9 mouse cellular contexts compared by ENCODE assay signal in the genomic region with DNA sequence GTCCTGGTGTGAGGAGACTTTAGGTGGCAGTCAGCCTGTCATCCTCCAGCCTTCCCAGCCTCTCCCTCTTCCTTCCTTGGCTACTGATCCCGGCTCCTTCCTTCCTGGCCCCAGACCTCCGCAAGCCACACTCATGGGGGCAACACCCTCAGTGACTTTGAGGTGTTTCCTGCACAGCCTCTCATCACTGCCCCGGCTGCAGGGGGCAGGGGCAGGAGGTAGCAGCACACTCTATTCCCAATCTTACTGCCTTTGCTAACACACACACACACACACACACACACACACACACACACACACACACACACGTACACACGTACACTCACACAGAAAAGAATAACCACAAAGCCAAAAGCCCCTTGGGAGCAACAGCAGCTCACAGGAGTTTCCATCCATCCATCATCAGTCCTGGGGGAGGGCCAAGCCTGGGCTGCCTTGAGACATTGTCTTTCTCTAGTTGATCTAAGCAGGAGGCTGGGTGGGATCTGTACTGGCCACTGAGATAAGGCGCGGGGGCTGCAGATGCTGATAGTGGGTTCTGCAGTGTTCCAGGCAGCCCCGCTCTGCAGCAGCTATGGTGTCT. TPM values are rescaled to one million over a fixed set of nuclear protein-coding genes. Genes with fewer than 3 reads are reported as not detected.
DNase-seq lines count a peak whose midpoint lies in the region; ATAC-seq and TF ChIP-seq lines count a peak whose summit lies in the region.
"Had no signal": no experiment of that assay in that cellular context is flagged by ENCODE, and none has a peak within 500 bp of the region (broad histone marks: within the 10 kb centered on the region; RNA-seq: fewer than 3 reads in every experiment).

No protein-coding gene starts in this region.

- H3K4me1 ChIP-seq in midbrain, embryonic 10.5 days = peaks cover 45% of the 10 kb centered on the region
- peaks cover 3% of the 10 kb centered on the region for H3K4me1 ChIP-seq in midbrain, embryonic 11.5 days (ENCODE audit: control insufficient read depth, insufficient read depth, low read length)
- H3K4me1 ChIP-seq in forebrain, embryonic 12.5 days = peaks cover 12% of the 10 kb centered on the region
- H3K4me1 ChIP-seq in kidney, postnatal 0 days (replicated peaks; ENCODE audit: insufficient read depth, low read length) = peaks cover 43% of the 10 kb centered on the region
- H3K4me1 ChIP-seq in midbrain, postnatal 0 days (ENCODE audit: insufficient read depth, low read length) = peaks cover 9% of the 10 kb centered on the region

- H3K9ac ChIP-seq in midbrain, embryonic 11.5 days (ENCODE audit: low read length) = no peak overlapping the region
- no peak overlapping the region for H3K9ac ChIP-seq in forebrain, embryonic 12.5 days
- H3K9ac ChIP-seq in kidney, postnatal 0 days (ENCODE audit: low read depth, low read length) = peak overlapping the region; percentile 31; the same call in 1 of the 2 replicates
- no peak overlapping the region for H3K9ac ChIP-seq in midbrain, postnatal 0 days (replicated peaks; ENCODE audit: low read length, poor library complexity, severe bottlenecking)

- no peak overlapping the region for H3K4me3 ChIP-seq in midbrain, embryonic 10.5 days
- H3K4me3 ChIP-seq in midbrain, embryonic 11.5 days (ENCODE audit: low read depth, low read length) = no peak overlapping the region
- H3K4me3 ChIP-seq in forebrain, embryonic 12.5 days (replicated peaks) = no peak overlapping the region
- no peak overlapping the region for H3K4me3 ChIP-seq in kidney, postnatal 0 days (replicated peaks; ENCODE audit: low read depth, low read length)
- H3K4me3 ChIP-seq in midbrain, postnatal 0 days (ENCODE audit: low read depth, low read length) = no peak overlapping the region

- H3K36me3 ChIP-seq in midbrain, embryonic 10.5 days = no peaks in the 10 kb centered on the region
- H3K36me3 ChIP-seq in midbrain, embryonic 11.5 days (ENCODE audit: control insufficient read depth, insufficient read depth, low read length) = no peaks in the 10 kb centered on the region
- H3K36me3 ChIP-seq in forebrain, embryonic 12.5 days (replicated peaks) = no peaks in the 10 kb centered on the region
- H3K36me3 ChIP-seq in kidney, postnatal 0 days (ENCODE audit: insufficient read depth, low read length) = no peaks in the 10 kb centered on the region
- no peaks in the 10 kb centered on the region for H3K36me3 ChIP-seq in midbrain, postnatal 0 days (ENCODE audit: insufficient read depth, low read length)

- H3K27me3 ChIP-seq in midbrain, embryonic 10.5 days (ENCODE audit: low read depth, poor library complexity, severe bottlenecking) = peaks cover 92% of the 10 kb centered on the region
- peaks cover 23% of the 10 kb centered on the region for H3K27me3 ChIP-seq in midbrain, embryonic 11.5 days (ENCODE audit: control insufficient read depth, insufficient read depth, low read length)
- H3K27me3 ChIP-seq in forebrain, embryonic 12.5 days = peaks cover 89% of the 10 kb centered on the region
- H3K27me3 ChIP-seq in kidney, postnatal 0 days (ENCODE audit: insufficient read depth, low read length) = no peaks in the 10 kb centered on the region
- H3K27me3 ChIP-seq in midbrain, postnatal 0 days (ENCODE audit: insufficient read depth, low read length) = peaks cover 11% of the 10 kb centered on the region

- no peak for TF ChIP-seq CTCF in kidney, postnatal 0 days (IDR thresholded peaks at IDR 0.05; ENCODE audit: low read depth)
- no peak for TF ChIP-seq CTCF in midbrain, postnatal 0 days (IDR thresholded peaks at IDR 0.05)

- DNase-seq in midbrain, embryonic 10.5 days (ENCODE audit: low spot score) = no peak
- no peak for DNase-seq in midbrain, embryonic 11.5 days (ENCODE audit: low spot score, missing footprints)
- no peak for DNase-seq in kidney, postnatal 0 days (ENCODE audit: low spot score)
- no peak for DNase-seq in midbrain, postnatal 0 days (ENCODE audit: low spot score)
- DNase-seq in MN1 (ENCODE audit: low spot score) = no peak
- no peak for DNase-seq in cerebellum, adult 11 months
- no peak for DNase-seq in embryo, embryonic 11 days

- H3K27ac ChIP-seq in midbrain, embryonic 10.5 days (replicated peaks) = peak overlapping the region; percentile 38; the same call in 1 of the 2 replicates
- no peak overlapping the region for H3K27ac ChIP-seq in midbrain, embryonic 11.5 days (ENCODE audit: low read depth, low read length)
- H3K27ac ChIP-seq in forebrain, embryonic 12.5 days = 0 out of 2 replicates have a peak overlapping the region, but pooled peaks have one; percentile 46
- H3K27ac ChIP-seq in kidney, postnatal 0 days = peak overlapping the region; percentile 80; the same call in 1 of the 2 replicates
- H3K27ac ChIP-seq in midbrain, postnatal 0 days (ENCODE audit: low read depth, low read length) = peak overlapping the region; percentile 84

- H3K4me2 ChIP-seq in midbrain, embryonic 11.5 days = no peak overlapping the region
- no peak overlapping the region for H3K4me2 ChIP-seq in forebrain, embryonic 12.5 days
- H3K4me2 ChIP-seq in kidney, postnatal 0 days (ENCODE audit: low read length) = no peak overlapping the region
- no peak overlapping the region for H3K4me2 ChIP-seq in midbrain, postnatal 0 days (ENCODE audit: low read depth, low read length, poor library complexity, severe bottlenecking)

- 56% methylated on average over 8 of the region's 8 CpGs for WGBS in midbrain, embryonic 10.5 days
- 55% methylated on average over 8 of the region's 8 CpGs for WGBS in midbrain, embryonic 11.5 days
- WGBS in forebrain, embryonic 12.5 days = 60% methylated on average over 8 of the region's 8 CpGs
- WGBS in kidney, postnatal 0 days = 45% methylated on average over 8 of the region's 8 CpGs
- WGBS in midbrain, postnatal 0 days = 54% methylated on average over 6 of the region's 8 CpGs

- no peak for ATAC-seq in midbrain, embryonic 11.5 days (ENCODE audit: low FRiP score)
- ATAC-seq in forebrain, embryonic 12.5 days (ENCODE audit: low FRiP score) = no peak
- no peak for ATAC-seq in kidney, postnatal 0 days (replicated peaks; ENCODE audit: low FRiP score, low read depth)
- no peak; the same call in 1 of the 2 replicates for ATAC-seq in midbrain, postnatal 0 days (ENCODE audit: low FRiP score)
- ATAC-seq: inflammation-experienced regulatory T-cells, adult 6 months had no signal

- no peaks in the 10 kb centered on the region for H3K9me3 ChIP-seq in midbrain, embryonic 10.5 days (replicated peaks)
- no peaks in the 10 kb centered on the region for H3K9me3 ChIP-seq in midbrain, embryonic 11.5 days (ENCODE audit: control insufficient read depth, low read length)
- H3K9me3 ChIP-seq in forebrain, embryonic 12.5 days = no peaks in the 10 kb centered on the region
- no peaks in the 10 kb centered on the region for H3K9me3 ChIP-seq in kidney, postnatal 0 days (replicated peaks; ENCODE audit: low read length)
- no peaks in the 10 kb centered on the region for H3K9me3 ChIP-seq in midbrain, postnatal 0 days (ENCODE audit: low read length)

RNA-seq across cellular contexts. Expression of a gene that starts 7.4 kb away (rescaled TPM):
- polyA plus RNA-seq in midbrain, embryonic 10.5 days (2016; fragmentation: Nextera tagmentation; extraction: Ambion mirVana) = 1.6 and 2.4 TPM in 2 replicates
- 1.1 and 2.3 TPM in 2 replicates for polyA plus RNA-seq in midbrain, embryonic 11.5 days (2014; fragmentation: Nextera tagmentation; extraction: Ambion mirVana)
- 1.5 and 2.2 TPM in 2 replicates for polyA plus RNA-seq in forebrain, embryonic 12.5 days (2016; fragmentation: Nextera tagmentation; extraction: Ambion mirVana)
- 34.8 and 46.7 TPM in 2 replicates for polyA plus RNA-seq in kidney, postnatal 0 days (2015; fragmentation: Nextera tagmentation; extraction: Ambion mirVana)
- 1.5 and 3.8 TPM in 2 replicates for total RNA-seq in midbrain, postnatal 0 days (2014; rRNA removed)
- polyA plus RNA-seq in midbrain, postnatal 0 days (2015; fragmentation: Nextera tagmentation; extraction: Ambion mirVana) = 0.38 and 0.49 TPM in 2 replicates
- polyA plus RNA-seq: inflammation-experienced regulatory T-cells, adult 6 months had no signal

RNA-seq across cellular contexts. Expression of a gene that starts 18.0 kb away (rescaled TPM):
- 3.7 and 4.3 TPM in 2 replicates for polyA plus RNA-seq in midbrain, embryonic 10.5 days (2016; fragmentation: Nextera tagmentation; extraction: Ambion mirVana)
- 2.3 and 2.9 TPM in 2 replicates for polyA plus RNA-seq in midbrain, embryonic 11.5 days (2014; fragmentation: Nextera tagmentation; extraction: Ambion mirVana)
- polyA plus RNA-seq in forebrain, embryonic 12.5 days (2016; fragmentation: Nextera tagmentation; extraction: Ambion mirVana) = 1.4 and 3.3 TPM in 2 replicates
- 25.4 and 25.9 TPM in 2 replicates for polyA plus RNA-seq in kidney, postnatal 0 days (2015; fragmentation: Nextera tagmentation; extraction: Ambion mirVana)
- total RNA-seq in midbrain, postnatal 0 days (2014; rRNA removed) = 2.4 and 3.3 TPM in 2 replicates
- polyA plus RNA-seq in midbrain, postnatal 0 days (2015; fragmentation: Nextera tagmentation; extraction: Ambion mirVana) = 1.7 and 2.8 TPM in 2 replicates
- polyA plus RNA-seq: inflammation-experienced regulatory T-cells, adult 6 months had no signal

RNA-seq across cellular contexts. Expression of a gene that starts 28.2 kb away (rescaled TPM):
- polyA plus RNA-seq in midbrain, embryonic 10.5 days (2016; fragmentation: Nextera tagmentation; extraction: Ambion mirVana) = not detected in 2 replicates
- not detected in 2 replicates for polyA plus RNA-seq in midbrain, embryonic 11.5 days (2014; fragmentation: Nextera tagmentation; extraction: Ambion mirVana)
- polyA plus RNA-seq in forebrain, embryonic 12.5 days (2016; fragmentation: Nextera tagmentation; extraction: Ambion mirVana) = 0.51 and 0.63 TPM in 2 replicates
- polyA plus RNA-seq in kidney, postnatal 0 days (2015; fragmentation: Nextera tagmentation; extraction: Ambion mirVana) = 12.6 and 14.3 TPM in 2 replicates
- total RNA-seq in midbrain, postnatal 0 days (2014; rRNA removed) = 4.4 and 6.4 TPM in 2 replicates
- 18.2 and 19.9 TPM in 2 replicates for polyA plus RNA-seq in midbrain, postnatal 0 days (2015; fragmentation: Nextera tagmentation; extraction: Ambion mirVana)

RNA-seq across cellular contexts. Expression of a gene that starts 50.8 kb away (rescaled TPM):
- polyA plus RNA-seq in midbrain, embryonic 10.5 days (2016; fragmentation: Nextera tagmentation; extraction: Ambion mirVana) = 7.8 and 10.4 TPM in 2 replicates
- 4.2 and 6.0 TPM in 2 replicates for polyA plus RNA-seq in midbrain, embryonic 11.5 days (2014; fragmentation: Nextera tagmentation; extraction: Ambion mirVana)
- polyA plus RNA-seq in forebrain, embryonic 12.5 days (2016; fragmentation: Nextera tagmentation; extraction: Ambion mirVana) = 2.5 and 3.5 TPM in 2 replicates
- polyA plus RNA-seq in kidney, postnatal 0 days (2015; fragmentation: Nextera tagmentation; extraction: Ambion mirVana) = 97.1 and 109 TPM in 2 replicates
- total RNA-seq in midbrain, postnatal 0 days (2014; rRNA removed) = 9.6 and 12.6 TPM in 2 replicates
- polyA plus RNA-seq in midbrain, postnatal 0 days (2015; fragmentation: Nextera tagmentation; extraction: Ambion mirVana) = 8.4 and 9.7 TPM in 2 replicates
- polyA plus RNA-seq: inflammation-experienced regulatory T-cells, adult 6 months had no signal

RNA-seq across cellular contexts. Expression of a gene that starts 57.3 kb away (rescaled TPM):
- polyA plus RNA-seq in midbrain, embryonic 10.5 days (2016; fragmentation: Nextera tagmentation; extraction: Ambion mirVana) = 31.4 and 32.0 TPM in 2 replicates
- polyA plus RNA-seq in midbrain, embryonic 11.5 days (2014; fragmentation: Nextera tagmentation; extraction: Ambion mirVana) = 28.1 and 28.2 TPM in 2 replicates
- polyA plus RNA-seq in forebrain, embryonic 12.5 days (2016; fragmentation: Nextera tagmentation; extraction: Ambion mirVana) = 38.9 and 41.6 TPM in 2 replicates
- 27.7 and 31.6 TPM in 2 replicates for polyA plus RNA-seq in kidney, postnatal 0 days (2015; fragmentation: Nextera tagmentation; extraction: Ambion mirVana)
- 190 and 259 TPM in 2 replicates for total RNA-seq in midbrain, postnatal 0 days (2014; rRNA removed)
- 35.4 and 36.4 TPM in 2 replicates for polyA plus RNA-seq in midbrain, postnatal 0 days (2015; fragmentation: Nextera tagmentation; extraction: Ambion mirVana)

Comparison
In these comparisons a context has a peak if more than half of its experiments do, and no peak if none do; other contexts are left out.
1. RNA of a gene that starts 7.4 kb away (polyA plus RNA-seq): 34.8 to 46.7 TPM in kidney, postnatal 0 days; 1.1 to 2.3 TPM in midbrain, embryonic 11.5 days, 1.5 to 2.2 TPM in forebrain, embryonic 12.5 days, 1.6 to 2.4 TPM in midbrain, embryonic 10.5 days and 0.38 to 0.49 TPM in midbrain, postnatal 0 days; every median in the first group is over 10 times any median in the second.